Mouse (Mus musculus) neutrophil, adult 5-6 weeks (primary cell): ENCODE measurements around the gene Prdm16. TPM values are rescaled to one million over a fixed set of nuclear protein-coding genes. Genes with fewer than 3 reads are reported as not detected.

Experiments used
- ATAC-seq: fragments of 151-379, 151-347 bp; 2 replicates; pipeline ENCODE4 v1.8.0; 2017; ENCODE audit warnings: mild to moderate bottlenecking, moderate TSS enrichment; ENCODE audit not compliant: insufficient number of reproducible peaks, poor library complexity, low FRiP score, severe bottlenecking; ENCODE audit errors: extremely low read depth
- total RNA-seq: library from RNA; stranded (forward); fragments of 200-1000 nt; gene quantifications from 2 replicates; pipeline ENCODE4 v1.2.3, GENCODE M21; 2017

The Prdm16 gene
- total RNA-seq, 1 experiment from 2014 or later: 1.7 TPM

- ATAC-seq: no peak
These were observed 305.4 kb downstream of the Prdm16 start for GRCm38 (mm10) chr4:154331271-154331670.

GRCm38 (mm10) chr4:154330001-154330400 lies 306.7 kb downstream of the Prdm16 start:
- no peak for ATAC-seq

GRCm38 (mm10) chr4:154328836-154329235 lies 307.8 kb downstream of the Prdm16 start:
- ATAC-seq: no peak

DNA sequence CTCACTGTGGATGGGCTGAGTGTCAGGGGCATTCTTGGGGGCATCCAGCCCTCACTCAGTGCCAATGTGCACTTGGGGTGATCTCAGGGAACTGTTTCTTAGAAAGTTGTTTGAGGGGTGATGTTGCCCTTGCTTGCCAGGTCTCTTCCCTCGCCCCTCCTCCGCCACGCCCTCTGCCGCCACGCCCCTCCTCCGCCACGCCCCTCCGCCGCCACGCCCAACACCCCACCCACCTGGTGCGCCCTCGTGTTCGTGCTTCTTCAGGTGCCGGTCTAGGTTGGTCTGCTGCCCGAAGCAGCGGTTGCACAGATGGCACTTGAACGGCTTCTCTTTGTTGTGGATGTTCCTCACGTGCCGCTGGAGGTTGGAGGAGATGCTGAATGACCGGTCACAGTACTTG lies 308.2 kb downstream of the Prdm16 start:
- ATAC-seq: no peak

GRCm38 (mm10) chr4:154325410-154325809 lies 311.3 kb downstream of the Prdm16 start:
- no peak for ATAC-seq

GRCm38 (mm10) chr4:154313622-154313967 lies 323.1 kb downstream of the Prdm16 start:
- ATAC-seq: no peak

DNA sequence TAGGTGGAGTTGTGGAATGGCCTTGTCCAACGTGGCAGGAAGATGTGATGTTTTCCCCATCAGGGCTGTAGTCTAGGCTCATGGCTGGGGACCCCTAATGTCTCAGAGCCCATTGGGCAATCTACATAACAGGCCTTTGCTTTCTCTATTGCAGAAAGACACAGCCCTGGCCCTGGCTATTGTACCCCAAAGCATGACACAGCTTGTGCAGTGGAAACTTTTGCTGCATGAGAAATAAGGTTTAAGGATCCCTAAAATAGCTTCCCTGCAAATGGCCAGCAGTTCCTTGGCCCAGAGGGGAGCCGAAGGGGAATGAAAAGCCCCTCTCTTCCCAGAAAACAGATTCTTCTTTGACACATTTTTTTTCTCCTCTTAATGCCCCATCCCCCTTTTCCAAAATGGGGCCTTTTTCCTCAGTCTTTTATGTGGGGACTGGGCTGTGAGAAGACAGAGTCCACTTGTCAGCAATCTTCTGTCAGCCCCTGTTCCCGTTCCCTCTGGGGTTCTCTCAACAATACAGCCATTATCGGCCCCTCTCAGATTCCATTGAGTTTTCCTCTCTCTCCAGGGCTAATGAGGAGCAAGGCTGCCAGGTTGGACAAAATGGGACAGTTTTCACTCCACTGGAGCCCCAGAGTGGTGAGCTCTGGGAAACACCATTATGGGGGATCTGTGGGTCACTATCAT lies 323.6 kb downstream of the Prdm16 start:
- ATAC-seq: no peak

- no peak for ATAC-seq
These were observed 324.4 kb downstream of the Prdm16 start for GRCm38 (mm10) chr4:154312143-154312812.

DNA sequence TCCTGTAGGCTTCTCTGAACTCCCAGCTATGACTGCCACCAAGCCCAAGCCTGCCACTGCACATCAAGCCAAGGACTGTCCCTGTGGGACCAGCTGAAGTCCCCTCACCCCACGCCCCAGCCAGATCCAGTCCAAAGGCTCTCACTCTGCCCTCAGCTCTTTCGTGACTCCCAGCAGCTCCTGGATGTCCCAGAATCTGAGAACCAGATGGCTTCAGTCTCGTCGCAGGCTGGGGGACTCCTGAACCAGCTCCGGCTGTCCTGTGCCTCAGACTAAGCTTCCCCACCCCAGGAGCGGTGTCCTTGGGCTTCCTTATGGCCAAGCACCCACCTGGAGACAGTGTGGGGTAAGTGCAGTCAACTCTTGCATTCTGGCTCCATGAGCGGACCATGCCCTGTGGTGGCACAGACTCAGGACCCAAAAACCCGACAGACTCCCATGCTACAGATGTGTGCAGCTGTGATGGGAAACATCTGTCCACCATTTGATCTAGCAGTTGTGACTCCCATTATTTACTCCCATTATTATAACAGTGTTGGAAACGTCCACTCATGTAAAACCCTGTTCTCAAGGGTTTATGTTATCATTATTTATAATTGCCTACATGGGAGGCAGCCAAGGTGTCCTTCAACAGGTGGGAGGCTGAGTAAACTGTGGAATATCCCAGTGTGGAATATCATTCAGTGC lies 326.0 kb downstream of the Prdm16 start:
- no peak for ATAC-seq

DNA sequence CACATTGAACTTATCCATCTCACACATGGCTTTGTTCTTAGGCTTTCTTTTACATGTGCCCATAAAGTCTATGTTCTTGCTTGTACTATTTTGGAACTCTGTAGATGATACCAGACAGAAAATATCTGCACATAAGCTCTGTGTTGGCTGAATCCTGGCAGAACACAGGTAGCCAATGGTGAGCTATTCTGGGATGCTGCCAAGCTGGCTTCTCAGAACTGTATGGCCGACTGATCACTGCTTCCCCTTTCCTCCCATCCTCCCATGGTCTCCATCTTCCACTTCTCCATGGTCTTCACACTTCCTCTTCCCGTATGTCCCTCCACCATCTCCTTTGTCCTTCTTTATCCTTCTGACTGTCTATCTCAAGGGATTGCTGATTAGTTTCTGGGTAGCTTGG lies 327.5 kb downstream of the Prdm16 start:
- no peak for ATAC-seq

GRCm38 (mm10) chr4:154301466-154301881 lies 335.2 kb downstream of the Prdm16 start, which contains the start of gene Arhgef16:
Gene Arhgef16 (minus strand): TSS chr4:154301676.
- ATAC-seq: 0 out of 2 replicates have a peak, but pooled peaks have one; percentile 20

DNA sequence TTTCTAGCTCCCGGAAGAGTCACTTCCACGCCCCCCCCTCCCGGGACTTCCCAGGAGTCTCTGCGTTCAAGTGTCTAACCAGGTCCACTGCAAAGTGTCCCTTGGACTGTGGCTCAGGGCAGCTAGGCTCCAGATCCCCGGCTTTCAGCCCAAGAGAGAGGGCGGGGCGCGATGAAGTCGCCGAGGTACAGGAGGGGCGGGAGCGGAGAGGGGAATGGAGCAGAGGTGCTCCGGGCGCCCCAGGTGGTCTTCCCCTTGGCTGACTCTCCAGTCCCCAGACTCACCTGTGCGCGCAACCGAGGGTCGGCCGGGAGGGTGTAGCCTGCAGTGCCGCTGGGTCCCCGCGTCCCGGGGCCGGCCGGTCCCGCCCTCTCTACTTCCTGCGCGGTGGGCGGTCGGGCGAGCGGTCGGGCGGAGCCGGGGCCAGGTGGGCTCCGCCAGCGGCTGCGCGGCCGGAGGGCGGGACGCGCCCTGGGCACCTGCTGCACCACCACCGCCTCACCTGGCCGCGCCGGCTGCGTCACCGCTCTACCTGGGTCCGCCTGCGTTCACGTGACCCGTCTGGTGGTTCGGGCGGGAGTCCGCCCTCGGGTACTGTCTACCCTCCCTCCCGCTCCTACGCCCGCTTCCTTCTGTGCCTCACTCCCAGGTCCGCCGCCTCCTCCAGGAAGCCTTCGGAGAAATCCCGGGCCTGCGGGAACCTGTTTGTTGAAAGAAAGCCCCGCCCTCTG lies 337.0 kb downstream of the Prdm16 start:
- no peak for ATAC-seq

DNA sequence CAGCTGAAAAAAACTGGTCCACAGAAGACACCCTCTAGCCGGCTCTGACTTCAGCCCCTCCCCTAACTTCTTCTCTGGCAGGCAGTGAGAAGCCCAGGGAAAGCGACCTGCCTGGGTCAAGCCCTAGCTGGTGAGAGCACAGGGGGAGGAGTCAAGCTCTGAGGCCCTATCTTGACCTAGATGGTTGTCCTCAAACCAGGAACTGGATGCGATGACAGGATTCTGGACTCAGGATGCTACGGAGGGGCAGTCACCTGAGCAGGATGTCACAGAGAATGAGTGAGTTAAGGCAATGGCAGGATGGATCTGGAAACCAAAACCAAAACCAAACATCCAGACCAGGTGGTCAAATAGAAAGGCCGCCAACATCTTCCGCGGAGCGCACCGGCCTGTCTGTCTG lies 338.9 kb downstream of the Prdm16 start:
- no peak for ATAC-seq

DNA sequence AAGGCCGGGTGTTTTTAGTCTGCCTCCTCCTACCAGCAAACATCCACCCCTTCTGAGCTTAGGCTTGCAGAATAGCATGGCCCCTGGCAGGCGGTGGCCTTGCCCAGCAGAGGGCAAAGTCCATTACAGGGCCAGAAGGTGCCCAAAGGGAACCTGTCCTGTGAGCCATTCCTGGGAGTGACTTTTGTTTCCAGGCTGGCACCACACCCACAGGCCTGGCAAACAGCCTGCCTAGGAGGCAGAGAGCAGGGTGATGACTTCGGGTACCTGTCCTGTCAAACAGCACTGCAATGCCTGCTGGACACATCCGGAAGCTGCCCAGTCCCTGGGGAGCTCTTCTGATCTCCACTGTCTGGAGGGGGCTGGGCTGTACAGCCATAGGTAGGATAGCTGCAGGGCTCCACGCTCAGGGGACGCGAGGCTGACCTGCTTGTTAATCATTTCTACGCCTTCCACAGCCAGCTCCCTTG lies 342.4 kb downstream of the Prdm16 start:
- ATAC-seq: no peak

DNA sequence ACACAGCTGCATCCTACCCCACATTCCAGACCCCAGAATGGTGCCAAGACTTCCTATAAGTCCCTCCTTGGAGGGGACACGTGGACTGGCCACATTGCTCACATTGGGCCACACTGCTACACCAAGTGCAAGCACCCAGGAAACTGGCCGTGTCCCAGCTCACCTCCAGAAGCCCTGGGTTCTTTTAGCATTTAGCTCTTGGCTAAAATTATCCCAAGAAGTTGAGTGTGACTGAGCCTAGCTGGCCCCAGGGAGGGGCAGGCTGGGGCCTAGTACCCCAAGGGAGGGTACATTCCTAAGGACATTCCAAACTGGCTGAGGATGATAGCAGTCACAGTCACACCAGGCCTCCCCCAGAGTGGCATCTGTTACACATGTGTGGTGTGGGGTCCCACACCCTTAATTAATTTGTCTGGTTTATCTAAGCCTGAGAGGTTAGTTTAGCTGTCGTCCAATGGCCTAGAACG lies 342.9 kb downstream of the Prdm16 start:
- ATAC-seq: no peak

GRCm38 (mm10) chr4:154283671-154284070 lies 353.0 kb downstream of the Prdm16 start:
- ATAC-seq: no peak

DNA sequence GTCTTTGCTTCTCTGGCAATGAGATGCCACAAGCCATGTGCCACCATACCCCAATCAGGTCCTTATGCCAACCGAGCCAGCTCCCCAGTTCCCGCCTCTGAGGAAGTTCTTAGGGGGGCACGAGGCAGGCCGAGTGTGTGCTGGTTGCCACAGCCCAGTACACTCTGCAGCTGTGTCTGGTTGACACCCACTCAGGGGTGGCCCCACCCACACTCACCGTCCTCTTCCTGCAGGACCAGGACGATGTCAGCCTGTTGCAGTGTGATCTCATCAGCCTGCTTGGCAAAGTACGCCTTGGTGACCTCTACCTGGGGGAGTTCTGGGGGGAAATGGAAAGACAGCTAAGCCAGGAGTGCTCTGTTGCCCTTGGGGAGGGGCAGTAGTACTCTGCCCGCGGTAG lies 357.2 kb downstream of the Prdm16 start:
- no peak for ATAC-seq

- no peak for ATAC-seq
These were observed 363.7 kb downstream of the Prdm16 start for GRCm38 (mm10) chr4:154273000-154273399.

GRCm38 (mm10) chr4:154269520-154269919 lies 367.2 kb downstream of the Prdm16 start:
- ATAC-seq: no peak
